Mouse (Mus musculus): ENCODE measurements around the gene Gm17268. TPM values are rescaled to one million over a fixed set of nuclear protein-coding genes. Genes with fewer than 3 reads are reported as not detected.

Gm17268 gene
- not detected in 2 replicates for polyA plus RNA-seq (2015; fragmentation: Nextera tagmentation; extraction: Ambion mirVana)

DNA sequence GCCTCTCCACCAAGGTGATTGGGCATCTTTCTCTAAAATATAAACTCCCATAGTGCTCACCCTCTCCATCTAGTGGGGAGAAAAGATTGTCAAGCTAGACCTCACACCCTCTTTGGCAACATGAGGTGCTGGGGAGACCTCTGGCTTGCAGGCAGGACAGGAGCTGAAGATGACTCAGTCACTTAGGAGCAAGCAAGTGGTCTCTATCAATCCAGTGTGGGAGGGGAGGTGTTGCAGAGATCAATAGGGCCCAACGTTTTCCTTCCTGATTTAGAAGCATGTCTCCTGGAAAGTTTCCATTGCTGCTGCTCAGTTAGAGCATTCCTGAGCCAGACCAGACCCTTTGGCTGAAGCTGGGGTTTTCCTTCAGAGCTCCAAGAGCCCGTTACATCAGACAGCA is at the start of gene Gm17268:
TSS of gene Gm17268 (minus strand) at position 28 of the 400 bp plus-strand sequence.
- ATAC-seq (ENCODE audit: insufficient read depth): no peak
- Histone ChIP-seq H3K9me3 (replicated peaks) (no peaks in the 10 kb centered on the region), H3K4me3 (replicated peaks) (no peak within 1 kb of the TSS), H3K4me1 (replicated peaks) (no peaks in the 10 kb centered on the region), H3K27ac (replicated peaks) (no peak within 1 kb of the TSS), H3K27me3 (no peaks in the 10 kb centered on the region), H3K36me3 (replicated peaks) (no peaks in the 10 kb centered on the region), H3K4me2 (no peak within 1 kb of the TSS), H3K9ac (no peak within 1 kb of the TSS)
- 29% methylated on average over 2 of the region's 2 CpGs for WGBS (ENCODE audit: insufficient replicate concordance)

DNA sequence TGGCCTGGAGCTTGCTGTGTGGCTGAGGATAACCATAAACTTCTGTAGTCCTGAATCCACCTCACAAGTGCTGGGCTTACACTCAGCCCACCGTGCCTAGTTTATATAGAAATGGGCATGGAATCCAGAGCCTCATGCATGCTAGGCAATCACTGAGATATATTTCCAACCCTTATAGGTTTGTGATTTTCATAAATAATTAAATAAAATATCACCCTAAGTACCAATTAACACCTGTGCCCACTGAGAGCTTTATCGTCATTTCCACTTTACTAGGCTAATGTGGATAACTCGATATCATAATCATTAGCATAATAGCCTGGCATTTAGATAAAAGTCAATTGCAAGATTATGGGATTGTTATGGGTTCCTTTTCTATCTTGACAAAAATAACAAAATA is 46.0 kb upstream of the Gm17268 start:
- Histone ChIP-seq H3K36me3 (replicated peaks) (no peaks in the 10 kb centered on the region), H3K4me3 (replicated peaks) (no peak overlapping the region), H3K4me2 (no peak overlapping the region), H3K27me3 (no peaks in the 10 kb centered on the region), H3K9ac (no peak overlapping the region), H3K9me3 (replicated peaks) (no peaks in the 10 kb centered on the region), H3K4me1 (replicated peaks) (no peaks in the 10 kb centered on the region), H3K27ac (replicated peaks) (no peak overlapping the region)
- ATAC-seq (ENCODE audit: insufficient read depth): no peak
- WGBS (ENCODE audit: insufficient replicate concordance): 71% methylated on average over 3 of the region's 3 CpGs

DNA sequence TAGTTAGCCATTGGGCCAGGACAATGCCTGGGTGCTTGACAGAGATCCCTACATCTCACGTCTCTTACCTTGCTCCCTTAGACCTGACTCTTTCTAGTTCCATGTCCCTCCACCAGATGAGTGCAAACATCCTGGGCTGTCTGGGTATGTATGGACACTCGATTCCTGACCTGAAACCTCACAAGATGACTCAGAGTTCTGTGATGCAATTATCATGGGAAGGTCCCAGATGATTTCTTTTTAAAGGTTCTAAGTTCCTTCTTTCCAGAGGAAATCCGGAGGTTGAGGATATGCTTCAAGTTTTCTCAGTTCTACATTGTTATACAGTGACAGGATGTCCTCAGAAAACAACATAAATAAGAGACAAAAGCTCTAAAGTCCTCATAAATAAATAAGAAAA is 42.5 kb upstream of the Gm17268 start:
- 42% methylated on average over 3 of the region's 3 CpGs for WGBS (ENCODE audit: insufficient replicate concordance)
- no peak overlapping the region for H3K4me2 ChIP-seq
- H3K36me3 ChIP-seq (replicated peaks): no peaks in the 10 kb centered on the region
- H3K4me3 ChIP-seq (replicated peaks): no peak overlapping the region
- no peak for ATAC-seq (ENCODE audit: insufficient read depth)
- no peaks in the 10 kb centered on the region for H3K27me3 ChIP-seq
- H3K4me1 ChIP-seq (replicated peaks): no peaks in the 10 kb centered on the region
- H3K27ac ChIP-seq (replicated peaks): no peak overlapping the region
- no peaks in the 10 kb centered on the region for H3K9me3 ChIP-seq (replicated peaks)
- H3K9ac ChIP-seq: no peak overlapping the region

DNA sequence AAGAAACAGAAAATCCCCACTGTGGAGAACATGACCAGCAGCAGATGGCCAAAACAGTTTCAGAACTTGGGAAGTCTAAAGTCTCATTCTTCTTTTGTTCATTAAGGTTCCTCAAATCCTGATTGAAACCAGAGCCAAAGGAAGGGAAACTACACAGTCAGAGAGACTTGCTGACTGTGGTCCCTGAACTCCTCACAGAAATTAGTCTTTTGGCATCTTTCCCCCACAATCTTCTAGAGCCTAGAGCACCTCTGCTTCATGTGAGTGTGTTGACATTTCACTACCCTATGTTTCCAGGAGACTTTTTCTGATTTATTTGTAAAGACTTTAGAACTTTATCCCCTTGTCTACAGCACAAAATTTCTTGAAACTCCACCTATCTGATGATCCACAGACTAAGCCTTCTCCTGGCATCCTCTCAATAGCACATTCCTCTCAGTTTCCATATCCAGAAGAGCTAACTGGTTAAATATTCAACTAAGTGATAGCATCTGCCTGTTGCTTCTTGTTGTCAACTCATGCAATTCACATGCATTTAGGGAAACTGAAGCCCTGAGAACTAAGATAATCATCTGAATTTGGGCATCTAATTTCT is 39.9 kb upstream of the Gm17268 start:
- Histone ChIP-seq H3K27ac (replicated peaks) (no peak overlapping the region), H3K9ac (no peak overlapping the region)

DNA sequence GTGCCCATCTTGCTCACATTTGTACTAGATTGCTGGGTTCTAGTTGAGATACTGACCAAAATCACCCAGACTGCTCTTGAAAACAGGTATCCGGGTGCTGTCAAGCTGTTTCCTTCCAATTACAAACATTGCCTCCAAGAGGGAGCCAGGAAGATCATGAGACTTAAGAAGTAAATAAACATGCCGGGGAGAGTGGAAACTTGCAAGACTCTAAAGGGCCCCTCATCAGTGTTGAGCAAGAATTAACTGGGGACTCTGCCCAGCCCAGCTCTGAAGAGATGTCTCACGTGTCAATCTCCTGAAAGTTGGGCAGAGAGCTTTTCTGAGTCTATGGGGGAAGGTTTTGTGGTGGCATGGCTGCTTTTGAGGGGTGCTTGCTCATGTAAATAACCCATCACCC is 38.7 kb upstream of the Gm17268 start:
- Histone ChIP-seq H3K4me1 (replicated peaks) (no peaks in the 10 kb centered on the region), H3K9ac (no peak overlapping the region), H3K4me3 (replicated peaks) (no peak overlapping the region), H3K4me2 (no peak overlapping the region), H3K36me3 (replicated peaks) (no peaks in the 10 kb centered on the region), H3K9me3 (replicated peaks) (no peaks in the 10 kb centered on the region), H3K27me3 (no peaks in the 10 kb centered on the region), H3K27ac (replicated peaks) (no peak overlapping the region)
- ATAC-seq (ENCODE audit: insufficient read depth): no peak
- WGBS (ENCODE audit: insufficient replicate concordance): 37% methylated on average over 3 of the region's 3 CpGs

More for the DNA sequence above, 39.9 kb upstream of the Gm17268 start:
- Histone ChIP-seq H3K9me3 (replicated peaks) (no peaks in the 10 kb centered on the region), H3K4me3 (replicated peaks) (no peak overlapping the region), H3K36me3 (replicated peaks) (no peaks in the 10 kb centered on the region), H3K4me2 (no peak overlapping the region), H3K27me3 (no peaks in the 10 kb centered on the region), H3K4me1 (replicated peaks) (no peaks in the 10 kb centered on the region)
- ATAC-seq (ENCODE audit: insufficient read depth): no peak

DNA sequence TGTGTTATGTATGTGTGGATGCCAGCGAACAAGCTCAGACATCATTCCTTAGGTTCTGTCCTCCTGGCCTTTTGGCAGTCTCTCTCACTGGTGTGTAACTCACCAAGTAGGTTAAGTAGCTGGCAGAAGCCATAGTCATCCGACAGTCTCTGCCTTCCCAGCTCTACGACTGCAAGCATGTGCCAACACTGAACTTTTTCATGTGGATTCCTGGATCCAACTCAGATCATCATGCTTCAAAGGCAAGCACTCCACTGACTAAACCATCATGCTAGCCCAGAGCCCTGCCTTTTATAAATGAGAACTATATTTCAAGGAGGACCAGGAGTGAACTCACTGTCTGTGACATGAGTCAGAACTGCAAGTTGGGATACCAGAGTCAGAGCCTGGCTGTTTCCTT is 35.3 kb upstream of the Gm17268 start:
- H3K36me3 ChIP-seq (replicated peaks): no peaks in the 10 kb centered on the region
- H3K27ac ChIP-seq (replicated peaks): no peak overlapping the region
- WGBS (ENCODE audit: insufficient replicate concordance): 53% methylated on average over 3 of the region's 3 CpGs
- H3K4me2 ChIP-seq: no peak overlapping the region
- ATAC-seq (ENCODE audit: insufficient read depth): no peak
- H3K9ac ChIP-seq: no peak overlapping the region
- H3K9me3 ChIP-seq (replicated peaks): no peaks in the 10 kb centered on the region
- no peak overlapping the region for H3K4me3 ChIP-seq (replicated peaks)
- H3K4me1 ChIP-seq (replicated peaks): no peaks in the 10 kb centered on the region
- no peaks in the 10 kb centered on the region for H3K27me3 ChIP-seq

DNA sequence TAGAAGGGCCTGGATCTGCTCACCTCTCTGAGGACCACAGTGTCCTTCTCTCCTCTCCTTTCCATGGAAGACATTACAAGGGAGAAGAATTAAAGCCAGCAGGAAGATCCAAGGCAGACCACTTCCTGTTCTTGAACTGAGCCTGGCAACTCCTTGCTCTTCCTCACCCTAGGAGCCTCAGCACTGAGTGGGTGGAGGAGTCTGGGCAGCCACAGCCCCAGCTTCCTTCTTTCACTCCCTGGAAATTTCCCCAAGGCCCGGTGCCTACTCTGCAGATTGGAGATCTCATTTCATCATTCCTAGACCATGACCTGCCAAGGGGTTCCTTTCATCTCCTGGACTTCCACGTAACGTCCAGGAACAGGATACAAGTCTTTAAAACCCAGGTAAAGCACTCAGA is 34.6 kb upstream of the Gm17268 start:
- Histone ChIP-seq H3K36me3 (replicated peaks) (no peaks in the 10 kb centered on the region), H3K27ac (replicated peaks) (no peak overlapping the region), H3K9ac (no peak overlapping the region), H3K4me2 (no peak overlapping the region), H3K4me3 (replicated peaks) (no peak overlapping the region), H3K27me3 (no peaks in the 10 kb centered on the region), H3K9me3 (replicated peaks) (no peaks in the 10 kb centered on the region), H3K4me1 (replicated peaks) (no peaks in the 10 kb centered on the region)
- no peak for ATAC-seq (ENCODE audit: insufficient read depth)
- 42% methylated on average over 3 of the region's 3 CpGs for whole genome bisulfite sequencing (ENCODE audit: insufficient replicate concordance)

DNA sequence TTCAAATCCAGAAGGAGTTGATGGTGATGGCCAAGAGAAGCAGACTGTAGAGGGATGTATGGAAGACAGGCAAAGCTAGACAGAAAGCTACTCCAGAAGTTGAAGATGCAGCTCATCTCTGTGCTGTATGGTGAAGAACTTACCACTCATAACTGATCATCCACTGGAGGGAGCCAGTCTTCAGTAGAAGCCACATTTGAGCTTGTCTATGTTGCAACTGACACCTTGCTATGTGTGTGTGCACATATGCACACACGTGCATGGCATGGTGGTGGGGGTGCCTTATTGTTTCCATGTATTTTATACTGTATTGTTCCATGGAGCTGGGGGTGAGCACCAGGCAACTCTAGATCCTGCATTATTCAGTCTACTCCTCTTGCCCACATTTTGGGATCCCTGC is 34.0 kb upstream of the Gm17268 start:
- Histone ChIP-seq H3K4me2 (no peak overlapping the region), H3K36me3 (replicated peaks) (no peaks in the 10 kb centered on the region), H3K4me1 (replicated peaks) (no peaks in the 10 kb centered on the region), H3K27ac (replicated peaks) (no peak overlapping the region), H3K9me3 (replicated peaks) (no peaks in the 10 kb centered on the region), H3K9ac (no peak overlapping the region), H3K4me3 (replicated peaks) (no peak overlapping the region), H3K27me3 (no peaks in the 10 kb centered on the region)
- no peak for ATAC-seq (ENCODE audit: insufficient read depth)
- WGBS (ENCODE audit: insufficient replicate concordance): 43% methylated on average over 1 of the region's 1 CpGs

DNA sequence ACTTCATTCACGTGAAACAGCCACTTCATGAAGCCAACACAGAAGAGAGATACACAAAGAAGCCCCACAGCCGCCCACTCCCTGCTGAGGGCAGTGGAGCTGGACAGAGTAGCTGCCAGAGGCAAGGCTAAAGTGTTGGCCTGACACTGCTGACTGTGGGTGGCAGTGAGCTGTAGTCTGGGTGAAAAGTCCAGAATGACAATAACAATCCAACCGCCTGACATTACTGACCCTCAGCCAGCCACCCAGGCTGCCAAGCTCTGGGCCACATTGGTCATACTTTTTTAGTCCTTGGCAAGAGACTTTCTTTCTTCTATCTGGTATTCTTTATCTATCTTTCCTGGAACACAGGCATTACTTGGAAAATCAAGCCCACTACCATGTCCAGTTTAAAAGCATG is 32.7 kb upstream of the Gm17268 start:
- H3K9me3 ChIP-seq (replicated peaks): no peaks in the 10 kb centered on the region
- no peaks in the 10 kb centered on the region for H3K4me1 ChIP-seq (replicated peaks)
- H3K4me3 ChIP-seq (replicated peaks): no peak overlapping the region
- H3K27me3 ChIP-seq: no peaks in the 10 kb centered on the region
- no peak overlapping the region for H3K4me2 ChIP-seq
- ATAC-seq (ENCODE audit: insufficient read depth): no peak
- no peak overlapping the region for H3K9ac ChIP-seq
- 56% methylated on average over 3 of the region's 3 CpGs for WGBS (ENCODE audit: insufficient replicate concordance)
- H3K27ac ChIP-seq (replicated peaks): no peak overlapping the region
- H3K36me3 ChIP-seq (replicated peaks): no peaks in the 10 kb centered on the region

DNA sequence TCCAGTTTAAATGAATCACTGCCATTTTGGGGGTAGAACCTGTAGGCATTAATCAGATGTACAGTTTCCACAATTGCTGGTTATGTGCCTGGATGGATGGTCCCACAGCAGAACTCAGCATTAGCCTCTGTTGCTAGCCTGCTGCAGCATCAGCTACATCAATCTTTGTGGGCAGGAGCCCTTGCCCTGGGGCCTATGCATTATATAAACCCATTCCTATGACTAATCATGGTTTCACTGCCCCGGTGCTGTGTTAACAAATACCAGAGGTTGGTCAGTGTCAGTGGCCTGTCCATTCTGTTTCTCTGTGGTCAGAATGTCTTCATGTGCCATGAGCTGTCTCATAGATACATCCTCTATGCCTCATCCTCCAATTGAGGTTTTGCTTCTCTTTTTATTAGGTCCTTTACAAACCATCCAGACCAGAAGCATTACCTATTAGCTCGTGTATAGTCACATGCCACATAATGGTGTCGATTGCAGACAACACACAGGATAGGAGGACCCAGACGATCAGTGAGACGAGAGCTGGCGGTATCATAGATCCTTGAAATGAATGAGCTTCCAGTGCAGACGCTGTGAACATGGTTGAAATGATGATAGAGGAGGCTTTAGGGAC is 28.7 kb upstream of the Gm17268 start:
- 56% methylated on average over 7 of the region's 7 CpGs for WGBS (ENCODE audit: insufficient replicate concordance)
- no peaks in the 10 kb centered on the region for H3K9me3 ChIP-seq (replicated peaks)
- ATAC-seq (ENCODE audit: insufficient read depth): no peak

DNA sequence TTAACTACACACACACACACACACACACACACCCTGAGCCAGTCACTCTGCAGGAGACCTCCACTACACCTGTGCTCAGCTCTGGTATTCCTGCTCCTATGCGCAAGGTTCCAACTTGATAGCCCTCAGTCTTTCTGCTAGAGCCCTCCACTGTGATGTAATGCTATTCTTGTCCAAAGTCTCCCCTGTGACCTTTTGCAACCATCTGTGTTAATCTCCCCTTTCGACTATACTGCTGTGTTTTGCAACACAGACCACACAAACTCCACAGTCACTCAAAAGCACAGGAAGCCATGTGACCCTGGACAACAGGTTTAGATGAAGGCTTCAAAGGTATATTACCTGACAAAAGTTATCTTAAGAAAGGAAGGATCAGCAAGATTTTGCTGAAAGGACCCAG is 25.1 kb upstream of the Gm17268 start:
- no peaks in the 10 kb centered on the region for H3K36me3 ChIP-seq (replicated peaks)
- no peak overlapping the region for H3K9ac ChIP-seq
- H3K4me1 ChIP-seq (replicated peaks): no peaks in the 10 kb centered on the region
- 58% methylated on average over 2 of the region's 2 CpGs for WGBS (ENCODE audit: insufficient replicate concordance)
- no peaks in the 10 kb centered on the region for H3K9me3 ChIP-seq (replicated peaks)
- no peak overlapping the region for H3K27ac ChIP-seq (replicated peaks)
- no peak overlapping the region for H3K4me3 ChIP-seq (replicated peaks)
- H3K27me3 ChIP-seq: no peaks in the 10 kb centered on the region
- no peak for ATAC-seq (ENCODE audit: insufficient read depth)
- no peak overlapping the region for H3K4me2 ChIP-seq

More for the DNA sequence above, 28.7 kb upstream of the Gm17268 start:
- Histone ChIP-seq H3K4me2 (no peak overlapping the region), H3K36me3 (replicated peaks) (no peaks in the 10 kb centered on the region), H3K9ac (no peak overlapping the region), H3K4me3 (replicated peaks) (no peak overlapping the region), H3K27me3 (no peaks in the 10 kb centered on the region), H3K4me1 (replicated peaks) (no peaks in the 10 kb centered on the region), H3K27ac (replicated peaks) (no peak overlapping the region)

DNA sequence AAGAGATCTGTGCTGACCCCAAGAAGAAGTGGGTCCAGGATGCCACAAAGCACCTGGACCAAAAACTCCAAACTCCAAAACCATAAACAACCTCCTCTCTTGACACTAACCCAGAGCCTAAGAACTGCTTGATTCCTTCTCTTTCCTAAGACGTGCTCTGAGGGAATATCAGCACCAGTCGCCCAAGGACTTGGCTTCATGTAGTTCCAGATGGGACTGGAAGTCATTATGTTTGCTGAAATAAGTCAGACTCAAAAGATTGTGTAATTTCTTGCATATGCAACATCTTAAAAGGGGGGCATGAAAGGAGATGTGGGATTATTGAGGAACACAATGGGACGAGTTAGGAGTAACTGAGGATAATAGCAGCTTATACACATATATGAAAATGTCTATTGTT is 23.9 kb upstream of the Gm17268 start:
- Histone ChIP-seq H3K4me1 (replicated peaks) (no peaks in the 10 kb centered on the region), H3K9ac (no peak overlapping the region), H3K9me3 (replicated peaks) (no peaks in the 10 kb centered on the region), H3K27ac (replicated peaks) (no peak overlapping the region), H3K36me3 (replicated peaks) (no peaks in the 10 kb centered on the region), H3K4me3 (replicated peaks) (no peak overlapping the region), H3K27me3 (no peaks in the 10 kb centered on the region), H3K4me2 (no peak overlapping the region)
- no peak for ATAC-seq (ENCODE audit: insufficient read depth)
- 43% methylated on average over 3 of the region's 3 CpGs for WGBS (ENCODE audit: insufficient replicate concordance)
